Mouse (Mus musculus): Measurements from ENCODE around the gene Pdcd6.

The Pdcd6 gene

DNA sequence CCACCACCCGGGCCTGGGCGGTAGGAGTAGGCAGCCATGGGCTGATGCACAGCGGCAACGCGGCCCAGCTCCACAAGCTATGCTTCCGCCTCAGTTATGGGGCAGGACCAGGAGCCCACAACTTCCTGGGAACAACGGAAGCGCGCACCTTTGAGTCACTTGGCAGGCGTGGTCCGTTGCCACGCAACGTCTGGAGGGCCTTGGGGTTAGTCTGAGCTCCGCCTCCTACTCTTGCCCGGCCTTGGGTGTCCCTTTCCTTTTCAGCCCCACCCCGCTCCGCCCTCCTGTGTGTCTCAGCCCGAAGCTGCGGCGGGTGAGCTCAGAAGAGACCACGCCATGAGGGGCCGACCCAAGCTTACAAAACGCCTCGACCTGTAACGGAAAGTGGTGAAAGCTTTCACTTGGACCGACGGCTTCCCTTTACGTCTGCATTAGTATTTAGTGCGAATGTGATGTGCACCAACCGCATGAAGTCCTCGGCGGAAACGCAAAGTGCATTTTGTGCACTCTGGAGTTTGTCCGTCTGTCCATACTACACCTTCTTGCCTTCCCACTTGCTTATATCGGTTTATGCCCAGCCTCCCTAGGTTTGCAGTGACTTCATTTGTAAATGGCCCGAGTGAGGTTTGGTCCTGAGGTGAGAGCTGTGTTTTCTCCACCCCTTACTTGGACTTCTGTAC, at the start of gene Pdcd6:
Pdcd6 (minus strand) TSS at position 411 of the 680 bp plus-strand sequence.
- TF ChIP-seq GATA4 (IDR thresholded peaks at IDR 0.05; ENCODE audit: insufficient replicate concordance, low read length), result no peak; the same call in 1 of the 2 replicates

GRCm38 (mm10) chr13:74363859-74364235, 46.5 kb upstream of the Pdcd6 start, which contains the start of gene Lrrc14b:
Gene Lrrc14b (minus strand): TSS chr13:74364005.
- no peak for TF ChIP-seq GATA4 (IDR thresholded peaks at IDR 0.05; ENCODE audit: insufficient replicate concordance, low read length)

GRCm38 (mm10) chr13:74363176-74363858, 45.9 kb upstream of the Pdcd6 start:
- no peak for TF ChIP-seq GATA4 (IDR thresholded peaks at IDR 0.05; ENCODE audit: insufficient replicate concordance, low read length)

- TF ChIP-seq GATA4 (IDR thresholded peaks at IDR 0.05; ENCODE audit: insufficient replicate concordance, low read length), result no peak
Measured at GRCm38 (mm10) chr13:74362218-74362617, 44.8 kb upstream of the Pdcd6 start.

- no peak for TF ChIP-seq GATA4 (IDR thresholded peaks at IDR 0.05; ENCODE audit: insufficient replicate concordance, low read length)
Measured at GRCm38 (mm10) chr13:74356491-74356890, 39.1 kb upstream of the Pdcd6 start.

GRCm38 (mm10) chr13:74350435-74350906, 33.1 kb upstream of the Pdcd6 start:
- TF ChIP-seq GATA4 (IDR thresholded peaks at IDR 0.05; ENCODE audit: insufficient replicate concordance, low read length), result no peak

GRCm38 (mm10) chr13:74349566-74350434, 32.4 kb upstream of the Pdcd6 start, which contains the start of the genes Sdha and Ccdc127:
Gene Sdha (minus strand): TSS chr13:74350280.
Gene Ccdc127 (plus strand): TSS chr13:74350309.
- TF ChIP-seq GATA4 (IDR thresholded peaks at IDR 0.05; ENCODE audit: insufficient replicate concordance, low read length), result peak; percentile 5; the same call in 1 of the 2 replicates

- no peak for TF ChIP-seq GATA4 (IDR thresholded peaks at IDR 0.05; ENCODE audit: insufficient replicate concordance, low read length)
Measured at GRCm38 (mm10) chr13:74341036-74341435, 23.7 kb upstream of the Pdcd6 start.

- no peak for TF ChIP-seq GATA4 (IDR thresholded peaks at IDR 0.05; ENCODE audit: insufficient replicate concordance, low read length)
Measured at GRCm38 (mm10) chr13:74329321-74329720, 11.9 kb upstream of the Pdcd6 start.

- TF ChIP-seq GATA4 (IDR thresholded peaks at IDR 0.05; ENCODE audit: insufficient replicate concordance, low read length), result no peak
Measured at GRCm38 (mm10) chr13:74316789-74317169, 601 bp downstream of the Pdcd6 start.

DNA sequence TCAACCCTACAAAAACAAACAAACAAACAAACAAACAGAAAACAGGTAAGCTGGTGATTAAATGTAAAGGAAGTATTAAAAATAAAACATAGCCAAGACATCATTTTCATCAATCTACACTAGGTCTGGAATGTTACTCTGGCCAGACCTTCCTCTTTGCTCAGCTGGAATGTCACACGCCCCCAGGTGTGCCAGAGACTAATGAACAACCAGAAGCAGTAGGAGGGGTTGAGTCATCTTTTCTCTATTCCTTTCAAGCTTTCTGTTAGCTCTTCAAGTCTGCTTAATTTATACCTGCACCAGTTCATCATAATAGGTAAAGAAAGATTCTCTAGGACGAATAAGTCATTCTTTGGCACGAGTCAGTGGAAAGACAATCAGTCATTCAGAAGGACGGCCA, 994 bp downstream of the Pdcd6 start:
- no peak for TF ChIP-seq GATA4 (IDR thresholded peaks at IDR 0.05; ENCODE audit: insufficient replicate concordance, low read length)

DNA sequence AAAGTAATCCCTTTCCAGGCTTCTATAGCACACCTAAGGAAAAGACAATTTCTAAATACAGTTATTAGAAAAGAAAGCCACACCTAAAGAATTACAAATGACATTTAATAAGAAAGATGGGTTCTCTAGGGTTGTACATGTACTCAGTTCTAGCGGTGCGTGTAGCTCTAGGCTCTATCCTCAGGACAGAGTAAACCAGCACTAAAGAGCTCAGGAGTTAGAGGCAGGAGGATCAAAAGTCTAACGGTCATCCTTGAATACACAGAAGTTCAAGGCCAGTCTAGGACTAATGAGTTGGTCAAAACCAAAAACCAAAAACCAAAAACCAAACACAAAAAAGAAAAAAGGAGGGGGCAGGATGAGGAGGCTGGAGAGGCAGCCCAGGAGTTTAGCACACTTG, 2.8 kb downstream of the Pdcd6 start:
- no peak for TF ChIP-seq GATA4 (IDR thresholded peaks at IDR 0.05; ENCODE audit: insufficient replicate concordance, low read length)

DNA sequence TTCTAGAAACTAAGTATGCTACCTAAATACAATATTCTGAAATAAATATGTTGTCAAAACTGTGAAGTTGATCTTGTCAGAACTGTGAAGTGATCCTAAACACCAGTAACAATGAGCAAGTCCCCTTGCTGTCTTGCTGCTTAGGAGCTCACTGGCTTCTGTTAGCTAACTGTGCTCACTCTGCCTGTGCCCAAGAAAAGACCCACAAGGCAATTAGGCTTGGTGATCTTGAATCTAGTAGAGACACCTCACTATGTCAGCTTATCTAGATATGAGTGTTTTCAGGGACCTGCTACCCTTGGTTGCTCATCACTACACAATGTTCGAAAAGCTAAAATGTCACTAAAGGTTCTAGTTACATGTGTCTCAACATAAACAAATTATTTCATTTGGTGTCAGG, 11.6 kb downstream of the Pdcd6 start:
- no peak for TF ChIP-seq GATA4 (IDR thresholded peaks at IDR 0.05; ENCODE audit: insufficient replicate concordance, low read length)

DNA sequence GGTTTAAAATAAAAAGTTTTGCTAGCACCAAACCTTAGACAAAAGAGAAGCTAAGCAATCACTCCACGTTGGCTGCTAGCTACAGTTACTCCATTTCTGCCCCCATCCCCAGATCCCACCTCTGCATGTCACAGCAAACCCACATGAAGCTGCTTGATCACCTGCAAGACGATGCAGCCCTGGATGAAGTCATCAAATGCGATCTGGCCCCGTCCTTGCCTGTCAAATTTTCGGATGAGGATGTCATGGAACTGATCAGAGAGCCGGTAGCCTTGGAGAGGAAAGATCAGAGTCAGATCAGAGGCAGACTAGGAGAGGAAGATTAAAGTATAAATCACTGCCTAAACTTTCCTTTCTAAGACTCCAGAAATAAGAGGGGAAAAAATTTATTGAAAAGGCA, 12.0 kb downstream of the Pdcd6 start:
- no peak for TF ChIP-seq GATA4 (IDR thresholded peaks at IDR 0.05; ENCODE audit: insufficient replicate concordance, low read length)

All from liver, adult (tissue).